Mouse (Mus musculus): ENCODE results near the gene Ppp1r26. TPM values are rescaled to one million over a fixed set of nuclear protein-coding genes. Genes with fewer than 3 reads are reported as not detected.

Gene Ppp1r26
- 1.5 TPM for polyA plus RNA-seq (2014; fragmentation: Illumina TruSeq; extraction: RNeasy Lipid Tissue Mini Kit (QIAGEN cat#74804); ENCODE audit: low read depth, low replicate concordance)

GRCm38 (mm10) chr2:28446515-28447314, at the start of gene Ppp1r26:
TSS of gene Ppp1r26 (plus strand) at chr2:28446800.

GRCm38 (mm10) chr2:28465836-28466518, 19.4 kb downstream of the Ppp1r26 start, which contains the start of gene 1700007K13Rik:
TSS of gene 1700007K13Rik (minus strand) at chr2:28466332.

GRCm38 (mm10) chr2:28467860-28468485, 21.4 kb downstream of the Ppp1r26 start, which contains the start of gene Mrps2:
TSS of gene Mrps2 (plus strand) at chr2:28468066.

DNA sequence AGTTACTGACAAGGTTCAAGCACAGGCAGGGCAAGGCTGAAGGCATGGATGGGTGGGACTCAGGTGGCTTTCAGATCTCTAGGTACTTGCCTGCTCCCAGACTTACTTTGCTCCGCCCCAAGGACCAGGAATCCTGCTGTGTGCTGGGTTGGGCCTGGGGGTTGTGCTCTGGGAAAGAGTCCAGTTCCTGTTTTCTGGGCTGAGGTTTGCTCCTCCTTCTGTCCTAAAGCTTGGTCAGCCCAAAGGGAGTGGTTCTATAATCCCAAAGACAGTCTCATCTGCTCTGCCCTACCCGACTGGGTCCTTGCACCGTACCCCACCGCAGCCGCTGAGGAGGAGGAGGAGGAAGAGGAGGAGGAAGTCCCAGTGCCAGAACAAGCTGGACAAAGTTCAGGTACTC, 50.1 kb downstream of the Ppp1r26 start, which contains the start of gene Gbgt1:
Gene Gbgt1 (plus strand): TSS at position 221 of the 400 bp plus-strand sequence.

Other genes with a start within 250 kb of the Ppp1r26 start
- 2.5 TPM for gene 1700007K13Rik, start 19.5 kb downstream of the Ppp1r26 start, polyA plus RNA-seq (2014; fragmentation: Illumina TruSeq; extraction: RNeasy Lipid Tissue Mini Kit (QIAGEN cat#74804); ENCODE audit: low read depth, low replicate concordance)
- gene Mrps2, start 21.3 kb downstream of the Ppp1r26 start, polyA plus RNA-seq (2014; fragmentation: Illumina TruSeq; extraction: RNeasy Lipid Tissue Mini Kit (QIAGEN cat#74804); ENCODE audit: low read depth, low replicate concordance), result 82.2 TPM
- gene Gbgt1, start 50.1 kb downstream of the Ppp1r26 start, polyA plus RNA-seq (2014; fragmentation: Illumina TruSeq; extraction: RNeasy Lipid Tissue Mini Kit (QIAGEN cat#74804); ENCODE audit: low read depth, low replicate concordance), result not detected
- not detected for gene Gm10134, start 59.3 kb downstream of the Ppp1r26 start, polyA plus RNA-seq (2014; fragmentation: Illumina TruSeq; extraction: RNeasy Lipid Tissue Mini Kit (QIAGEN cat#74804); ENCODE audit: low read depth, low replicate concordance)
- 8.2 TPM for gene Ralgds, start 66.3 kb downstream of the Ppp1r26 start, polyA plus RNA-seq (2014; fragmentation: Illumina TruSeq; extraction: RNeasy Lipid Tissue Mini Kit (QIAGEN cat#74804); ENCODE audit: low read depth, low replicate concordance)
- gene Cel, start 116.6 kb downstream of the Ppp1r26 start, polyA plus RNA-seq (2014; fragmentation: Illumina TruSeq; extraction: RNeasy Lipid Tissue Mini Kit (QIAGEN cat#74804); ENCODE audit: low read depth, low replicate concordance), result not detected
- gene Gtf3c5, start 137.0 kb downstream of the Ppp1r26 start, polyA plus RNA-seq (2014; fragmentation: Illumina TruSeq; extraction: RNeasy Lipid Tissue Mini Kit (QIAGEN cat#74804); ENCODE audit: low read depth, low replicate concordance), result 2.6 TPM
- gene Gfi1b, start 175.2 kb downstream of the Ppp1r26 start, polyA plus RNA-seq (2014; fragmentation: Illumina TruSeq; extraction: RNeasy Lipid Tissue Mini Kit (QIAGEN cat#74804); ENCODE audit: low read depth, low replicate concordance), result not detected
- gene Tsc1, start 194.4 kb downstream of the Ppp1r26 start, polyA plus RNA-seq (2014; fragmentation: Illumina TruSeq; extraction: RNeasy Lipid Tissue Mini Kit (QIAGEN cat#74804); ENCODE audit: low read depth, low replicate concordance), result 8.3 TPM

Measured in kidney, adult 10 weeks (tissue).